In the genomic region with DNA sequence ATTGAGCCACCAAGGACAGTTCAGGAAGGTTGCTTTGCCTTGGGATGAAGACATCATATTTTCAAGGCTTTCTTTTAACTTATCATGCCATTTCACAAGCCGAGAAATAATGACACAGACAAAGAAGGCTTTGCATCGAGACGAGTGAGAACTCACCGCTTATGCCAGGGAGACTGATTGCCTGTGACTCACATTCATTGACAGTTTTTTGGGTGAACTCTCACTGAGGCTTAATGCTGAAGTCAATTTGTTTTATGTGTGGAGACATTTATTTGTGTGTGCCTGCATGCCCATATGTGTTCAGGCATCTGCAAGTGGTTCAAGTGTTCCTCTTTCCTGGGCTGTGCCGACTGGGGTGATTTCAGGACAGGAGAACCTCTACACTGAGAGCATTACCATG, we compare ENCODE assay signal across 26 mouse cellular contexts.
A peak's percentile ranks its signal among the peaks of the same experiment; 100 is the strongest.
DNase-seq lines count a peak whose midpoint lies in the region; ATAC-seq and TF ChIP-seq lines count a peak whose summit lies in the region.
"Had no signal": no experiment of that assay in that cellular context is flagged by ENCODE, and none has a peak within 500 bp of the region (broad histone marks: within the 10 kb centered on the region; RNA-seq: fewer than 3 reads in every experiment).

No protein-coding gene starts in this region.

- H3K4me3 ChIP-seq in intestine, embryonic 15.5 days (replicated peaks) = no peak overlapping the region
- no peak overlapping the region for H3K4me3 ChIP-seq in intestine, embryonic 16.5 days (ENCODE audit: low read length)
- no peak overlapping the region for H3K4me3 ChIP-seq in liver, postnatal 0 days (ENCODE audit: low read depth, low read length)
- H3K4me3 ChIP-seq: embryonic facial prominence, embryonic 12.5 days; forebrain, embryonic 13.5 days; left cerebral cortex, adult 2 months; neural tube, embryonic 15.5 days; stomach, embryonic 15.5 days had no signal

- peak; percentile 39 for DNase-seq in adrenal gland, adult 8-10 months
- no peak for DNase-seq in adrenal gland, postnatal 4 days (ENCODE audit: low spot score in 2 of 2)
- peak; percentile 61 for DNase-seq in fat pad, adult 2 months (ENCODE audit: extremely low read depth, low read depth, low spot score)
- DNase-seq in liver, postnatal 0 days = no peak
- no peak for DNase-seq in cerebellum, adult 11-12 months
- DNase-seq: cerebellum, adult 18-20 months; cerebellum, postnatal 25 days; kidney, adult 11 months; kidney, postnatal 4 days; layer of hippocampus, adult 9-11 months; right cerebral cortex, adult 18-20 months; right cerebral cortex, postnatal 4 days; thymus, adult 18-20 months; thymus, postnatal 36 days had no signal

- no peaks in the 10 kb centered on the region for H3K9me3 ChIP-seq in intestine, embryonic 15.5 days
- H3K9me3 ChIP-seq in intestine, embryonic 16.5 days (ENCODE audit: control insufficient read depth, low read length) = no peaks in the 10 kb centered on the region
- H3K9me3 ChIP-seq in liver, postnatal 0 days (ENCODE audit: low read length) = no peaks in the 10 kb centered on the region
- H3K9me3 ChIP-seq: embryonic facial prominence, embryonic 12.5 days; forebrain, embryonic 13.5 days; neural tube, embryonic 15.5 days; stomach, embryonic 15.5 days had no signal

- no peak overlapping the region for H3K27ac ChIP-seq in intestine, embryonic 15.5 days
- H3K27ac ChIP-seq in intestine, embryonic 16.5 days (ENCODE audit: low read length) = no peak overlapping the region
- H3K27ac ChIP-seq in liver, postnatal 0 days (ENCODE audit: low read depth) = no peak overlapping the region
- H3K27ac ChIP-seq: embryonic facial prominence, embryonic 12.5 days; forebrain, embryonic 13.5 days; left cerebral cortex, adult 2 months; liver, embryonic 14.5 days; neural tube, embryonic 15.5 days; stomach, embryonic 15.5 days had no signal

- no peak for TF ChIP-seq CTCF in liver, postnatal 0 days (IDR thresholded peaks at IDR 0.05; ENCODE audit: low read depth)

- 0 out of 2 replicates have a peak, but pooled peaks cover 2% of the 10 kb centered on the region for H3K4me1 ChIP-seq in intestine, embryonic 15.5 days (replicated peaks)
- H3K4me1 ChIP-seq in intestine, embryonic 16.5 days (ENCODE audit: control insufficient read depth, insufficient read depth, low read length) = 0 out of 2 replicates have a peak, but pooled peaks cover 6% of the 10 kb centered on the region
- H3K4me1 ChIP-seq in liver, postnatal 0 days (ENCODE audit: insufficient read depth) = no peaks in the 10 kb centered on the region
- H3K4me1 ChIP-seq: forebrain, embryonic 13.5 days; neural tube, embryonic 15.5 days; stomach, embryonic 15.5 days had no signal

- no peak overlapping the region for H3K9ac ChIP-seq in intestine, embryonic 15.5 days
- H3K9ac ChIP-seq in intestine, embryonic 16.5 days (ENCODE audit: low read depth, low read length) = no peak overlapping the region
- no peak overlapping the region for H3K9ac ChIP-seq in liver, postnatal 0 days (replicated peaks)
- H3K9ac ChIP-seq: embryonic facial prominence, embryonic 12.5 days; forebrain, embryonic 13.5 days; liver, embryonic 14.5 days; neural tube, embryonic 15.5 days; stomach, embryonic 15.5 days had no signal

- ATAC-seq in intestine, embryonic 15.5 days = 0 out of 2 replicates have a peak, but pooled peaks have one; percentile 0
- ATAC-seq in intestine, embryonic 16.5 days = no peak
- ATAC-seq in liver, postnatal 0 days = no peak
- ATAC-seq: CD4-positive, CD25-positive, alpha-beta regulatory T cell, adult 4 months; forebrain, embryonic 13.5 days; hindbrain, embryonic 16.5 days; Patski had no signal

- no peaks in the 10 kb centered on the region for H3K27me3 ChIP-seq in intestine, embryonic 15.5 days (replicated peaks)
- no peaks in the 10 kb centered on the region for H3K27me3 ChIP-seq in intestine, embryonic 16.5 days (replicated peaks; ENCODE audit: control insufficient read depth, insufficient read depth, low read length)
- H3K27me3 ChIP-seq in liver, postnatal 0 days (ENCODE audit: insufficient read depth, low read length) = no peaks in the 10 kb centered on the region
- H3K27me3 ChIP-seq: forebrain, embryonic 13.5 days; neural tube, embryonic 15.5 days; Patski; stomach, embryonic 15.5 days had no signal

- TF ChIP-seq EP300 in liver, postnatal 0 days (IDR thresholded peaks at IDR 0.05; ENCODE audit: low read depth) = no peak

- H3K4me2 ChIP-seq in intestine, embryonic 15.5 days (replicated peaks) = no peak overlapping the region
- no peak overlapping the region for H3K4me2 ChIP-seq in intestine, embryonic 16.5 days (ENCODE audit: low read depth, low read length)
- no peak overlapping the region for H3K4me2 ChIP-seq in liver, postnatal 0 days (ENCODE audit: low read depth, low read length)
- H3K4me2 ChIP-seq: embryonic facial prominence, embryonic 12.5 days; forebrain, embryonic 13.5 days; midbrain, embryonic 11.5 days; neural tube, embryonic 15.5 days; stomach, embryonic 15.5 days had no signal

- WGBS in intestine, embryonic 15.5 days = 66% methylated on average over 5 of the region's 5 CpGs
- 63% methylated on average over 5 of the region's 5 CpGs for WGBS in intestine, embryonic 16.5 days
- WGBS in liver, postnatal 0 days (ENCODE audit: insufficient replicate concordance) = 69% methylated on average over 5 of the region's 5 CpGs

- no peaks in the 10 kb centered on the region for H3K36me3 ChIP-seq in intestine, embryonic 15.5 days
- H3K36me3 ChIP-seq in intestine, embryonic 16.5 days (ENCODE audit: control insufficient read depth, insufficient read depth, low read length) = no peaks in the 10 kb centered on the region
- no peaks in the 10 kb centered on the region for H3K36me3 ChIP-seq in liver, postnatal 0 days (replicated peaks; ENCODE audit: insufficient read depth, low read length)
- H3K36me3 ChIP-seq: embryonic facial prominence, embryonic 12.5 days; neural tube, embryonic 15.5 days; stomach, embryonic 15.5 days had no signal

Comparison
In these comparisons a context has a peak if more than half of its experiments do, and no peak if none do; other contexts are left out.
1. DNase-seq: peak in adrenal gland, adult 8-10 months (single experiment) and fat pad, adult 2 months (single experiment); none in adrenal gland, postnatal 4 days (0 of 2), liver, postnatal 0 days (single experiment) and cerebellum, adult 11-12 months (single experiment).